16 mouse cellular contexts compared by ENCODE assay signal in the genomic region with DNA sequence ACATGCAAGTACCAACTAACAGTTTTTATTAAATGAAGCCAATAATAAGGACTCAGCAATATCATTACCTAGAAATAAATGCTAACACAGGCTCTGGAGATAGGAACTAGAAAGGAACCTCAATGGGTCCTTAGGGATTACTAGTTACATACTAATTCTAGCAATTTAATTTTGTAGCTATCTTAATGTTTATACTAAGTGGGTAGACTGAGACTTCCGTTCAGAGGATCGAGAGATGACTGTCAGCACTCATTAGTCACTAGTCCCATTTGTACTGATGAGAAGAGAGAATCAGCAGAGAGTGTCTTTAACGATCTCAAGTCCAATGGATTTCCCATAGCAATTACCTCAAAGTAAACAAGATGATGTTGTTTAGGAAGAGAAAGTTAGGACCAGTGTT.
"Had no signal": no experiment of that assay in that cellular context is flagged by ENCODE, and none has a peak within 500 bp of the region (broad histone marks: within the 10 kb centered on the region; RNA-seq: fewer than 3 reads in every experiment).

No protein-coding gene starts in this region.

- H3K9me3 ChIP-seq: midbrain, embryonic 10.5 days; midbrain, embryonic 13.5 days; midbrain, embryonic 15.5 days; neural tube, embryonic 12.5 days; stomach, embryonic 15.5 days had no signal

- H3K27me3 ChIP-seq: midbrain, embryonic 13.5 days; midbrain, embryonic 15.5 days; neural tube, embryonic 12.5 days; stomach, embryonic 15.5 days had no signal

- H3K4me3 ChIP-seq: midbrain, embryonic 10.5 days; midbrain, embryonic 13.5 days; midbrain, embryonic 15.5 days; myocyte; neural tube, embryonic 12.5 days; stomach, embryonic 15.5 days had no signal

- H3K36me3 ChIP-seq: midbrain, embryonic 10.5 days; midbrain, embryonic 13.5 days; midbrain, embryonic 15.5 days; neural tube, embryonic 12.5 days; stomach, embryonic 15.5 days had no signal

- H3K9ac ChIP-seq: liver, embryonic 14.5 days; lung, embryonic 14.5 days; midbrain, embryonic 13.5 days; midbrain, embryonic 15.5 days; neural tube, embryonic 12.5 days; stomach, embryonic 15.5 days had no signal

- ATAC-seq: midbrain, embryonic 13.5 days; midbrain, embryonic 15.5 days had no signal

- H3K4me2 ChIP-seq: lung, embryonic 14.5 days; midbrain, embryonic 13.5 days; midbrain, embryonic 15.5 days; neural tube, embryonic 12.5 days; stomach, embryonic 15.5 days had no signal

- H3K4me1 ChIP-seq: midbrain, embryonic 10.5 days; midbrain, embryonic 13.5 days; midbrain, embryonic 15.5 days; neural tube, embryonic 12.5 days; stomach, embryonic 15.5 days had no signal

- H3K27ac ChIP-seq: liver, embryonic 14.5 days; midbrain, embryonic 10.5 days; midbrain, embryonic 13.5 days; midbrain, embryonic 15.5 days; neural tube, embryonic 12.5 days; stomach, embryonic 15.5 days; stomach, postnatal 0 days had no signal

- DNase-seq: lung, adult 18-20 months; lung, embryonic 14.5 days; lung, postnatal 10 days; lung, postnatal 4 days; right cerebral cortex, postnatal 14 days; thymus, adult 2 months; thymus, postnatal 25 days; thymus, postnatal 4 days had no signal
